Mouse (Mus musculus) liver, adult 2 months (tissue): ENCODE measurements around the gene E130311K13Rik. TPM values are rescaled to one million over a fixed set of nuclear protein-coding genes. Genes with fewer than 3 reads are reported as not detected.

Experiments used
- DNase-seq: peaks from one replicate; pipeline ENCODE4 v3.0.0-alpha.2; 2011; ENCODE audit warnings: low read depth, low spot score; ENCODE audit errors: extremely low read depth
- H3K27ac ChIP-seq: fragments of 200-500 bp; replicated peaks from 2 replicates; pipeline ENCODE4 v1.5.1; 2012; ENCODE audit warnings: low read depth, mild to moderate bottlenecking, control low read depth, inconsistent platforms, low read length; ENCODE audit not compliant: insufficient read depth
- H3K27me3 ChIP-seq: fragments of 200-500 bp; 2 replicates; pipeline ENCODE4 v1.6.1; 2012; ENCODE audit warnings: mild to moderate bottlenecking, moderate library complexity, low read length, inconsistent platforms; ENCODE audit not compliant: control insufficient read depth, insufficient read depth
- H3K36me3 ChIP-seq: fragments of 200-500 bp; 2 replicates; pipeline ENCODE4 v1.6.1; 2012; ENCODE audit warnings: low read length, inconsistent platforms; ENCODE audit not compliant: control insufficient read depth, insufficient read depth
- H3K4me1 ChIP-seq: fragments of 200-500 bp; 2 replicates; pipeline ENCODE4 v1.6.1; 2011; ENCODE audit warnings: low read length; ENCODE audit not compliant: control insufficient read depth, insufficient read depth
- H3K4me3 ChIP-seq: fragments of 200-500 bp; 2 replicates; pipeline ENCODE4 v1.5.1; 2011; ENCODE audit warnings: low read depth, mild to moderate bottlenecking, control low read depth, low read length, moderate library complexity; ENCODE audit not compliant: insufficient read depth
- H3K79me2 ChIP-seq: fragments of 200-500 bp; 2 replicates; pipeline ENCODE4 v1.6.1; 2012; ENCODE audit warnings: inconsistent platforms, mild to moderate bottlenecking, low read length, moderate library complexity; ENCODE audit not compliant: control insufficient read depth, insufficient read depth
- H3K9ac ChIP-seq: fragments of 200-500 bp; 2 replicates; pipeline ENCODE4 v1.6.1; 2012; ENCODE audit warnings: low read depth, mild to moderate bottlenecking, control low read depth, inconsistent platforms, low read length
- CTCF ChIP-seq: fragments of 200-500 bp; IDR thresholded peaks from 2 replicates; pipeline ENCODE4 v1.5.1; 2011; ENCODE audit warnings: low read depth, low read length, control low read depth
- POLR2A ChIP-seq: fragments of 200-500 bp; IDR thresholded peaks from 2 replicates; pipeline ENCODE4 v1.6.1; 2011; ENCODE audit warnings: low read length, control low read depth; ENCODE audit not compliant: insufficient read depth; ENCODE audit errors: extremely low read depth
- WGBS: fragments of 180-500 bp; shearing (Covaris S2); methylation state at CpG from one replicate; pipeline ENCODE4 v1.1.7; 2018; 5-methylcytosine and 5-hydroxymethylcytosine counted together
- polyA plus RNA-seq: library from polyadenylated mRNA; depleted of rRNA; stranded (reverse); fragments of >200 nt; gene quantifications from 2 replicates; pipeline ENCODE4 v1.2.3, GENCODE M21; 2012
- total RNA-seq: library from RNA; depleted of rRNA; stranded (reverse); fragments of >200 nt; gene quantifications from 2 replicates; pipeline ENCODE4 v1.2.3, GENCODE M21; 2014

The E130311K13Rik gene
- total and polyA plus RNA-seq, 2 experiments = 6.0 to 8.9 TPM

DNA sequence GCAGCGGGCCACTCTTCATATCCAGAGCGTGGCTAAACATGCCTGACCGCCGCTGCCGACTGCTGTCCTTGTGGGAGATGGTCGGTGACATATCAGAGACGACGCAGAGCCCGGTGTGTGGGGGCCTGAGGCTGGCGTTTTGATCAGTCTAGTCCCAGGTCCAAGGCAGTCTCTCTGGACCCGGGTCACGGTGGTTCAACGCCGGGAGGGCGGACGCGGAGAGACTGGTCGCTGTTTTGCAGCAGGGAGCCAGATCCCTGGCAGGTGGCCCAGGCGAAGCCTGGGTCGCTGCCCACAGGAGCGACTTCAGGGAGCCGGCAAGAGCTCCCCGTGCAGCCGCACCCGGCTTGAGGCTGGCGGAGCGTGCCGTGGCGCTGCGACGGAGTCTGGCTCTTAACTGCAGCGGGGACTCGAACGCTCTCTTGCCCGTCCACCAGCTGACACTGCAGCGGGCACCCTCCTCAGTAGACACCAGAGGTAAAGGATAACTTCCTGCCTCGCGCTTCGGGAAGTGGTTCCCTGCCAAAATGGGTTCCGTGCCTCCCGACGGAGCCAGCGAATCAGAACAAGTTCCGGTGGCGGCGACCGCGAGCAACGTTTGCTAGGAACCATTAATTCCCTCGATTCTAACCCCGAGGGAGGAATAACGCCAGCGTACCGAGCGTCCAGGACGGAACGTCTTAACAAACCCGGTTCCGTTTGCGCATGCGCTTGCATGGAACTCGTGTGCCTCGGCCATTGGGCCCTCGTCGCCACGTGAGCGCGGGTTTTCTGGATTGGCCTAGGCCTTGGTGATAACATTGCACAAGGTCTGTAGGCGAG lies 35.0 kb upstream of the E130311K13Rik start, which contains the start of gene Slc33a1:
TSS of gene Slc33a1 (minus strand) at position 669 of the 822 bp plus-strand sequence.
- peak within 1 kb of the TSS; percentile 80 for H3K27ac ChIP-seq
- H3K36me3 ChIP-seq = peaks cover 4% of the 10 kb centered on the region
- peaks cover 3% of the 10 kb centered on the region; the same call in 1 of the 2 replicates for H3K79me2 ChIP-seq
- H3K27me3 ChIP-seq = no peaks in the 10 kb centered on the region
- peak within 1 kb of the TSS; percentile 78 for H3K4me3 ChIP-seq
- TF ChIP-seq CTCF = no peak
- TF ChIP-seq POLR2A = peak; percentile 65
- H3K9ac ChIP-seq = peak within 1 kb of the TSS; percentile 72
- WGBS = under 1% methylated on average over 69 of the region's 69 CpGs
- DNase-seq = peak; percentile 98
- H3K4me1 ChIP-seq = peaks cover 9% of the 10 kb centered on the region; the same call in 1 of the 2 replicates

DNA sequence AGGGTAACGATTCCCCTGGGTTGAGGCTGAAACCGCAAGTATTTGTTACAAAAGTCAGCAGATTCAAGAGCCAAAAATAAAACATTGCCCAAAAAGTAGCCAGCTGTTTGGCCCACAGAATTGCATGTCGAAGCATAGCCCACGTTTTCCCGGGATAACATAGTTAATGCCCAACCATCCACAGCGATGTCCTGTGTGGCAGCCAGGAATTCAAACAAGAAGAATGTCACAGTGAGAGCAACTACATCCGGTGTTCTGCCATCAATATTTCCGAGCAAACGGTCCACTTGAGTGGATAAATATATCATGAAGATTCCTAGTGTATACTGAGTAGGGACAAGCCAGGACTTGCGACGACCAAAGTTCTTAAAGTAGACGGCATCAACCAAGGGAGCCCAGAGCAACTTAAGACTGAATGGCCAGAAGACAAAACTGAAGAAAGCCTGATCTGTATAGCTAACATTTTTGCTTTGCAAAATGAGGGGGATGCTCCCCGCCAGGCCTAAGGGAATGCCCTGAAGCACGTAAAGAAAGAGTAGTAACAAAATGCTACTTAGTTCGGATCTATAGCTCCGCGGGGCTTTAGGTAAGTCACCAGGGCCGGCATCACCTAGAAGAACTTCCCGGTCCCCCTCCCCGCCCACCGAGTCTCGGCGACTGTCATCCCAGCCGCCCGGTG lies 34.3 kb upstream of the E130311K13Rik start:
- DNase-seq = peak; percentile 78
- Histone ChIP-seq H3K27ac (peak overlapping the region; percentile 80), H3K4me3 (peak overlapping the region; percentile 78), H3K79me2 (peaks cover 3% of the 10 kb centered on the region; the same call in 1 of the 2 replicates), H3K4me1 (peaks cover 9% of the 10 kb centered on the region; the same call in 1 of the 2 replicates), H3K9ac (peak overlapping the region; percentile 72), H3K27me3 (no peaks in the 10 kb centered on the region), H3K36me3 (peaks cover 5% of the 10 kb centered on the region)
- WGBS = under 1% methylated on average over 25 of the region's 25 CpGs
- no peak for TF ChIP-seq CTCF

DNA sequence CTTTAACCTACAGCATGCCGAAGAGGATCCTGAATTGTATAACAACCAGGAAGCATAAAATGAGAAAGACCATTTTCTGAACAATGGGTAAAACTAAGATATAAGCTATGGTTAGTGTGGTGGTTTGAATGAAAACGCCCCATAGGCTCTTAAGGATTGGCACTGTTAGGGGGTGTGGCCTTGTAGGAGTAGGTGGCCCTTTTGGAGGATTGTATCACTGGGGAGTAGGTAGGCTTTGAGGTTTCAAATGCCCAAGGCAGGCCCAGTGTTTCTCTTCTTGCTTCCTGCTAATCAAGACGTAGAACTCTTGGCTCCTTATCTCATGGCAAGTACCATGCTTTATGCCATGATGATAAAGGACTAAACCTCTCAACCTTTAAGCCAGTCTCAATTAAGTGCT lies 20.6 kb upstream of the E130311K13Rik start:
- Histone ChIP-seq H3K27me3 (no peaks in the 10 kb centered on the region), H3K27ac (no peak overlapping the region), H3K4me3 (no peak overlapping the region), H3K4me1 (peaks cover 2% of the 10 kb centered on the region; the same call in 1 of the 2 replicates), H3K36me3 (peaks cover 20% of the 10 kb centered on the region), H3K9ac (no peak overlapping the region), H3K79me2 (peaks cover 2% of the 10 kb centered on the region; the same call in 1 of the 2 replicates)
- no peak for DNase-seq
- TF ChIP-seq POLR2A = no peak
- no peak for TF ChIP-seq CTCF
- 89% methylated on average over 3 of the region's 3 CpGs for WGBS

GRCm38 (mm10) chr3:63941204-63941850 lies 12.1 kb upstream of the E130311K13Rik start:
- H3K79me2 ChIP-seq = no peaks in the 10 kb centered on the region
- H3K27ac ChIP-seq = no peak overlapping the region
- no peaks in the 10 kb centered on the region for H3K4me1 ChIP-seq
- TF ChIP-seq CTCF = no peak
- TF ChIP-seq POLR2A = no peak
- DNase-seq = no peak
- H3K36me3 ChIP-seq = peaks cover 36% of the 10 kb centered on the region
- H3K9ac ChIP-seq = no peak overlapping the region
- no peak overlapping the region for H3K4me3 ChIP-seq
- H3K27me3 ChIP-seq = no peaks in the 10 kb centered on the region
- 89% methylated on average over 2 of the region's 2 CpGs for WGBS

- H3K4me1 ChIP-seq = no peaks in the 10 kb centered on the region
- no peak for DNase-seq
- no peak overlapping the region for H3K4me3 ChIP-seq
- H3K79me2 ChIP-seq = no peaks in the 10 kb centered on the region
- H3K27ac ChIP-seq = no peak overlapping the region
- no peaks in the 10 kb centered on the region for H3K27me3 ChIP-seq
- H3K9ac ChIP-seq = no peak overlapping the region
- H3K36me3 ChIP-seq = peaks cover 22% of the 10 kb centered on the region
- no peak for TF ChIP-seq CTCF
- TF ChIP-seq POLR2A = no peak
- WGBS = 78% methylated on average over 2 of the region's 2 CpGs
Observed at GRCm38 (mm10) chr3:63938928-63939327, 9.7 kb upstream of the E130311K13Rik start.
